8 mouse cellular contexts compared by ENCODE assay signal in the genomic region with DNA sequence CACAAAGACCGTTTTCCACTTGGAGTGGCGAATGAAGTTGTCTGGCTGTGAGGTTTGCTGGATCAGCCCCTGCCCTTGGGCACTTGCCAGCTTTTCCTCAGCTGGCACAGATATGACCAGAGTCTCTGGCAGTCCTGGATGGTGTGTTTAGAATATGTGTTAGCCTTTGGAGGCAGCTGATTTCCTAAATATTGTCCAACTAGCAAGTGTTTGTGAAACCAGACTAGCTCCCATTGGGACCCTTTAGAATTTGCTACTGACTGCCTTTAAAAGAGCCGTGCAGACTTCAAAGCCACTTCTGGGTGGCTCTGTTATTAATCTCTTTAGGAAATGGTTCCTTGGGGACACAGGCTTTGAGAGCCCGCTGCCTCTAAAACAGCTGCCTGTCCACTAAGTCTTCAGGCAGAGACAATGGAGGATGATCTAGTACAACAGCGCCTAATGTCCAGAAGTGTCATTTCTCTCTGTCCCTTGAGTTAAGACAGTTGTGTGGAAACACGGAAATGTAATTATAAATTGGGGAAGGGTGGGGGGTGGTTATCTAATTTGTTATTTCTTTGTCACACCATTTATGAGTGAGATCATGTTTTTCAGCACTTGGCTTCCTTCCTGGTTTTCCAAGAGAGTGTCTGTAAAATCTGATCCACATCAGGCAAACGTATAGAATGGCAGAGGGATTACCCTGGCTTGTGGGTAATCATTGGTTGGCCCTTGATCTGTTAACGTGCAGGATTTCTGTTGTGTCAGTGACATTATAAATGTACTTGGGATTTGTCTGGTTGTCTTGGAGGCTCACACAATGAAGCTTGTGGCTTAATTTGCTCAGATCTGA. TPM values are rescaled to one million over a fixed set of nuclear protein-coding genes. Genes with fewer than 3 reads are reported as not detected.
A peak's percentile ranks its signal among the peaks of the same experiment; 100 is the strongest.
DNase-seq lines count a peak whose midpoint lies in the region; ATAC-seq and TF ChIP-seq lines count a peak whose summit lies in the region.

No protein-coding gene starts in this region.

- H3K27me3 ChIP-seq in hindbrain, embryonic 11.5 days (ENCODE audit: control insufficient read depth, insufficient read depth, low read length), result no peaks in the 10 kb centered on the region
- H3K27me3 ChIP-seq in hindbrain, embryonic 10.5 days (ENCODE audit: insufficient read depth, poor library complexity, severe bottlenecking), result no peaks in the 10 kb centered on the region
- no peaks in the 10 kb centered on the region for H3K27me3 ChIP-seq in hindbrain, embryonic 12.5 days

- TF ChIP-seq CTCF in bone marrow macrophage, adult 2 months (IDR thresholded peaks at IDR 0.05; ENCODE audit: low read depth, low read length), result no peak

- no peak overlapping the region for H3K9ac ChIP-seq in hindbrain, embryonic 11.5 days (ENCODE audit: low read depth, low read length)
- no peak overlapping the region for H3K9ac ChIP-seq in hindbrain, embryonic 12.5 days

- WGBS in hindbrain, embryonic 11.5 days, result 42% methylated on average over 8 of the region's 8 CpGs
- WGBS in hindbrain, embryonic 10.5 days, result 58% methylated on average over 8 of the region's 8 CpGs
- 34% methylated on average over 8 of the region's 8 CpGs for WGBS in hindbrain, embryonic 12.5 days

- H3K4me3 ChIP-seq in hindbrain, embryonic 11.5 days (ENCODE audit: low read depth, low read length), result no peak overlapping the region
- H3K4me3 ChIP-seq in hindbrain, embryonic 10.5 days, result no peak overlapping the region
- no peak overlapping the region for H3K4me3 ChIP-seq in bone marrow macrophage, adult 2 months (ENCODE audit: insufficient read depth, low read length)
- H3K4me3 ChIP-seq in hindbrain, embryonic 12.5 days, result no peak overlapping the region

- peak; percentile 62; the same call in 1 of the 2 replicates for ATAC-seq in hindbrain, embryonic 11.5 days (ENCODE audit: low FRiP score)
- ATAC-seq in hindbrain, embryonic 12.5 days (ENCODE audit: low FRiP score), result peak; percentile 69
- no peak for ATAC-seq in CD4-positive, CD25-positive, alpha-beta regulatory T cell, adult 4 months

- no peaks in the 10 kb centered on the region for H3K4me1 ChIP-seq in hindbrain, embryonic 11.5 days (replicated peaks; ENCODE audit: control insufficient read depth, insufficient read depth, low read length)
- peaks cover 35% of the 10 kb centered on the region for H3K4me1 ChIP-seq in hindbrain, embryonic 10.5 days (replicated peaks)
- H3K4me1 ChIP-seq in bone marrow macrophage, adult 2 months (ENCODE audit: control insufficient read depth, insufficient read depth, low read length), result peaks cover 26% of the 10 kb centered on the region
- peaks cover 24% of the 10 kb centered on the region for H3K4me1 ChIP-seq in hindbrain, embryonic 12.5 days

- no peak for TF ChIP-seq POLR2A in bone marrow macrophage, adult 2 months (IDR thresholded peaks at IDR 0.05; ENCODE audit: borderline replicate concordance, low read depth, low read length)

- DNase-seq in hindbrain, embryonic 11.5 days (ENCODE audit: low spot score), result no peak
- no peak for DNase-seq in hindbrain, embryonic 10.5 days (ENCODE audit: low spot score)
- DNase-seq in mesoderm, embryonic 11.5 days (ENCODE audit: low read depth, low spot score), result peak; percentile 81
- no peak for DNase-seq in Muller cell, postnatal 12 days (ENCODE audit: inconsistent ontology term)
- no peak for DNase-seq in spleen, adult 18-20 months

- H3K4me2 ChIP-seq in hindbrain, embryonic 11.5 days (replicated peaks; ENCODE audit: low read depth, low read length), result no peak overlapping the region
- H3K4me2 ChIP-seq in hindbrain, embryonic 12.5 days (replicated peaks), result no peak overlapping the region

- 0 out of 2 replicates have a peak overlapping the region, but pooled peaks have one; percentile 20 for H3K27ac ChIP-seq in hindbrain, embryonic 11.5 days (ENCODE audit: low read depth, low read length)
- H3K27ac ChIP-seq in hindbrain, embryonic 10.5 days, result no peak overlapping the region
- peak overlapping the region; percentile 0 for H3K27ac ChIP-seq in bone marrow macrophage, adult 2 months (ENCODE audit: insufficient read depth, low read depth, low read length)
- H3K27ac ChIP-seq in hindbrain, embryonic 12.5 days, result no peak overlapping the region

- no peaks in the 10 kb centered on the region for H3K9me3 ChIP-seq in hindbrain, embryonic 11.5 days (ENCODE audit: control insufficient read depth, low read length)
- H3K9me3 ChIP-seq in hindbrain, embryonic 10.5 days, result no peaks in the 10 kb centered on the region
- no peaks in the 10 kb centered on the region for H3K9me3 ChIP-seq in hindbrain, embryonic 12.5 days (replicated peaks)

- no peaks in the 10 kb centered on the region for H3K36me3 ChIP-seq in hindbrain, embryonic 11.5 days (ENCODE audit: control insufficient read depth, insufficient read depth, low read length)
- no peaks in the 10 kb centered on the region for H3K36me3 ChIP-seq in hindbrain, embryonic 10.5 days
- H3K36me3 ChIP-seq in hindbrain, embryonic 12.5 days, result no peaks in the 10 kb centered on the region

RNA-seq across cellular contexts. Expression of a gene that starts 32.1 kb away (rescaled TPM):
- 19.8 and 29.4 TPM in 2 replicates for polyA plus RNA-seq in hindbrain, embryonic 11.5 days (2014; fragmentation: Nextera tagmentation; extraction: Ambion mirVana)
- polyA plus RNA-seq in hindbrain, embryonic 10.5 days (2016; fragmentation: Nextera tagmentation; extraction: Ambion mirVana), result 17.6 and 25.1 TPM in 2 replicates
- polyA plus RNA-seq in bone marrow macrophage, adult 2 months (2012; ENCODE audit: insufficient read depth, insufficient read length, missing spikeins), result 17.7 and 18.6 TPM in 2 replicates
- 42.5 and 45.0 TPM in 2 replicates for polyA plus RNA-seq in hindbrain, embryonic 12.5 days (2016; fragmentation: Nextera tagmentation; extraction: Ambion mirVana)
- 1 to 10 TPM in 1 of 2 experiments, under 1 TPM in 1; 0.90 to 1.7 TPM for polyA plus RNA-seq in CD4-positive, CD25-positive, alpha-beta regulatory T cell, adult 4 months (2017; shearing (Covaris generic))

RNA-seq across cellular contexts. Expression of a gene that starts 32.1 kb away (rescaled TPM):
- 42.3 and 46.2 TPM in 2 replicates for polyA plus RNA-seq in hindbrain, embryonic 11.5 days (2014; fragmentation: Nextera tagmentation; extraction: Ambion mirVana)
- 36.0 and 37.8 TPM in 2 replicates for polyA plus RNA-seq in hindbrain, embryonic 10.5 days (2016; fragmentation: Nextera tagmentation; extraction: Ambion mirVana)
- polyA plus RNA-seq in bone marrow macrophage, adult 2 months (2012; ENCODE audit: insufficient read depth, insufficient read length, missing spikeins), result 29.0 and 30.4 TPM in 2 replicates
- 32.3 and 33.8 TPM in 2 replicates for polyA plus RNA-seq in hindbrain, embryonic 12.5 days (2016; fragmentation: Nextera tagmentation; extraction: Ambion mirVana)
- 10 to 100 TPM; 39.8 to 40.1 TPM for polyA plus RNA-seq in CD4-positive, CD25-positive, alpha-beta regulatory T cell, adult 4 months (2017; shearing (Covaris generic))

Comparison
In these comparisons a context has a peak if more than half of its experiments do, and no peak if none do; other contexts are left out.
1. H3K27ac ChIP-seq: peak in hindbrain, embryonic 11.5 days (single experiment) and bone marrow macrophage, adult 2 months (single experiment); none in hindbrain, embryonic 10.5 days (single experiment) and hindbrain, embryonic 12.5 days (single experiment).